Mouse (Mus musculus): ENCODE results near the gene Pamr1. TPM values are rescaled to one million over a fixed set of nuclear protein-coding genes. Genes with fewer than 3 reads are reported as not detected.

Pamr1 gene
- 9.6 TPM for polyA plus RNA-seq (2014; fragmentation: Illumina TruSeq; extraction: RNeasy Lipid Tissue Mini Kit (QIAGEN cat#74804))

DNA sequence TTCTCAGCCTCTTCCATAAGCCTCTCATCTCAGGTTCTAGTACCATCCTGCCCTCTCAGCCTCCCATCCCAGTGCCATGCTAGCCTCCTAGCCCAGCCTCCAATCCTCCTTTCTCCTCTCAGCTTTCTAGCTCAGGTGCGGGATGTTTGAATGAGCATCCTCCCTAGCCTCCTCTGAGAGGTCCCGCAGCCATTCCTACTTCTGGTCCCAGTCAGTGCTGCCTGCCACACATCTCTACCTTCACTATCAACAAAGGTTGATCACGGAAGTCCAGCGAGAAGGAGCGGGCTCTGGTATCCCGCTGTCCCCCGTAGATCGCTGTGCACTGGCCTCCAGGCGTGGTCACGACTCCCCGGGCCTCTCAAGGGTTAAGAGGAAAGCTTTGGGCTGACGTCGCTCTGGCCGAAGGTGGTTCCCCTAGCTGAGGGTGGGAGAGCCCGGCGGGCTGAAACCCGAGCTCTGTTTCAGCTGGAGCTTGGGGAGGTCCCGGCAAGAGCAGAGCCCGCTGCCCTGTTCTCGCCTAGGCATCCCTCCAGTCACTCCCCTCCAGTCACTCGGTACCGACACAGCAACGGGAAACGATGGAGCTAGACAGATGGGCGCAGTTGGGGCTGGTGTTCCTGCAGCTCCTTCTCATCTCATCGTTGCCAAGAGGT lies at the start of gene Pamr1:
Gene Pamr1 (plus strand): TSS at position 402 of the 656 bp plus-strand sequence.

DNA sequence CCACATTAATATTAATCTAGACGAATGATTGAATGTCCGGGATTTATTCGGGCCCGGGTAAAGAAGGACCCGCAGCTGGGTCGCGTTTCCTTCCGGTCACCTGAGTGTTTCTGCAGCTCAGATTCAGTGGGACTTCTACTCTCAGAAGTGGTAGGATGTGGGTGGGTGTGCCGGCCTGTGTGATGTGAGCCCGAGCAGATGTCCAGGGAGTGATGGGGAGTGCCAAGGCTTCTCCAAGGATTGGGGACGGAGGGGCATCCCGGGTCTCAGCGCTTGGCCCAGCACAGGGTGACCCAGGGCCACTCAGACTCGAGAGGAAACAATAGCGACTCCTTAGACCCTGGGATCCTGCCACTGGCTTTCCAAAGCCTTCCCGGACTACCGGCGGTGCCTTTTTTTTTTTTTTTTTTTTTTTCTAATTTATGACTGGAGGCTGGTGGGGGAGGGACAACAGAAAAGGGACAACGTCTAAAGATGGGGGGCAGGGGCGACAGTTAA lies 108.4 kb downstream of the Pamr1 start, which contains the start of gene Slc1a2:
Gene Slc1a2 (plus strand): TSS at position 497 of the 498 bp plus-strand sequence.

Other genes starting within 250 kb of the Pamr1 start
- 217 TPM for gene Trim44, start 142.2 kb upstream of the Pamr1 start, polyA plus RNA-seq (2014; fragmentation: Illumina TruSeq; extraction: RNeasy Lipid Tissue Mini Kit (QIAGEN cat#74804))
- gene Fjx1, start 97.5 kb upstream of the Pamr1 start, polyA plus RNA-seq (2014; fragmentation: Illumina TruSeq; extraction: RNeasy Lipid Tissue Mini Kit (QIAGEN cat#74804)) = 1.2 TPM
- 0.37 TPM for gene Slc1a2, start 108.6 kb downstream of the Pamr1 start, polyA plus RNA-seq (2014; fragmentation: Illumina TruSeq; extraction: RNeasy Lipid Tissue Mini Kit (QIAGEN cat#74804))